Mouse (Mus musculus) kidney, adult 2 months (tissue): ENCODE measurements around the gene 1700020D05Rik. TPM values are rescaled to one million over a fixed set of nuclear protein-coding genes. Genes with fewer than 3 reads are reported as not detected.
A peak's percentile ranks its signal among the peaks of the same experiment; 100 is the strongest.

ENCODE experiments used
- DNase-seq: peaks from one replicate; pipeline ENCODE4 v3.0.0; 2021
- H3K27ac ChIP-seq: fragments of 200-500 bp; 2 replicates; pipeline ENCODE4 v1.5.1; 2012; ENCODE audit warnings: low read depth, low read length, control low read depth, inconsistent platforms; ENCODE audit not compliant: insufficient read depth
- H3K27me3 ChIP-seq: fragments of 200-500 bp; replicated peaks from 2 replicates; pipeline ENCODE4 v1.6.1; 2012; ENCODE audit warnings: mild to moderate bottlenecking, moderate library complexity, low read length, inconsistent platforms; ENCODE audit not compliant: control insufficient read depth, insufficient read depth
- H3K36me3 ChIP-seq: fragments of 200-500 bp; 2 replicates; pipeline ENCODE4 v1.6.1; 2012; ENCODE audit warnings: mild to moderate bottlenecking, moderate library complexity, low read length, inconsistent platforms; ENCODE audit not compliant: control insufficient read depth, insufficient read depth
- H3K4me1 ChIP-seq: fragments of 200-500 bp; 2 replicates; pipeline ENCODE4 v1.6.1; 2011; ENCODE audit warnings: low read length; ENCODE audit not compliant: control insufficient read depth, insufficient read depth
- H3K4me3 ChIP-seq: fragments of 200-500 bp; 2 replicates; pipeline ENCODE4 v1.5.1; 2011; ENCODE audit warnings: mild to moderate bottlenecking, low read depth, low read length, control low read depth; ENCODE audit not compliant: insufficient read depth
- CTCF ChIP-seq: fragments of 200-500 bp; conservative IDR thresholded peaks from 2 replicates; pipeline ENCODE4 v1.5.1; 2011; ENCODE audit warnings: low read depth, mild to moderate bottlenecking, control low read depth, low read length, moderate library complexity, mixed read lengths; ENCODE audit not compliant: insufficient read depth, insufficient read length
- POLR2A ChIP-seq: fragments of 200-500 bp; IDR thresholded peaks from one replicate; pipeline ENCODE4 v1.6.1; 2011; ENCODE audit warnings: low read depth, low read length, control low read depth
- WGBS: fragments of 180-500 bp; shearing (Covaris S2); methylation state at CpG from one replicate; pipeline ENCODE4 v1.1.7; 2018; 5-methylcytosine and 5-hydroxymethylcytosine counted together
- polyA plus RNA-seq: library from polyadenylated mRNA; depleted of rRNA; stranded (reverse); fragments of >200 nt; gene quantifications from 2 replicates; pipeline ENCODE4 v1.2.3, GENCODE M21; 2012; rRNA removed

Gene 1700020D05Rik
- 0.62 and 0.69 TPM in 2 replicates for polyA plus RNA-seq

GRCm38 (mm10) chr19:5503687-5504086 is at the start of gene 1700020D05Rik:
1700020D05Rik (minus strand) TSS chr19:5503787.
- Histone ChIP-seq H3K36me3 (no peaks in the 10 kb centered on the region), H3K4me1 (no peaks in the 10 kb centered on the region), H3K4me3 (no peak within 1 kb of the TSS), H3K27me3 (no peaks in the 10 kb centered on the region), H3K27ac (no peak within 1 kb of the TSS)
- 55% methylated on average over 17 of the region's 17 CpGs for WGBS
- TF ChIP-seq POLR2A (no peak), CTCF (no peak)
- no peak for DNase-seq

GRCm38 (mm10) chr19:5547471-5548056 is 44.0 kb upstream of the 1700020D05Rik start:
- Histone ChIP-seq H3K4me3 (no peak overlapping the region), H3K27me3 (no peaks in the 10 kb centered on the region), H3K4me1 (no peaks in the 10 kb centered on the region), H3K36me3 (no peaks in the 10 kb centered on the region; the same call in 1 of the 2 replicates), H3K27ac (no peak overlapping the region)
- TF ChIP-seq CTCF (no peak), POLR2A (no peak)
- no peak for DNase-seq
- 71% methylated on average over 4 of the region's 4 CpGs for WGBS

- WGBS, result 78% methylated on average over 11 of the region's 11 CpGs
- TF ChIP-seq CTCF (no peak), POLR2A (no peak)
Observed at GRCm38 (mm10) chr19:5544031-5544430, 40.4 kb upstream of the 1700020D05Rik start.

GRCm38 (mm10) chr19:5543362-5543761 is 39.8 kb upstream of the 1700020D05Rik start:
- H3K27me3 ChIP-seq, result no peaks in the 10 kb centered on the region

More at GRCm38 (mm10) chr19:5544031-5544430, 40.4 kb upstream of the 1700020D05Rik start:
- H3K27ac ChIP-seq, result no peak overlapping the region
- H3K27me3 ChIP-seq, result no peaks in the 10 kb centered on the region
- no peaks in the 10 kb centered on the region for H3K4me1 ChIP-seq
- no peak for DNase-seq
- H3K4me3 ChIP-seq, result no peak overlapping the region
- H3K36me3 ChIP-seq, result no peaks in the 10 kb centered on the region

GRCm38 (mm10) chr19:5538786-5539185 is 35.2 kb upstream of the 1700020D05Rik start:
- H3K27me3 ChIP-seq, result no peaks in the 10 kb centered on the region
- H3K4me1 ChIP-seq, result no peaks in the 10 kb centered on the region
- WGBS, result 81% methylated on average over 8 of the region's 8 CpGs
- no peaks in the 10 kb centered on the region for H3K36me3 ChIP-seq
- no peak for DNase-seq
- H3K4me3 ChIP-seq, result no peak overlapping the region
- TF ChIP-seq CTCF (no peak), POLR2A (no peak)
- H3K27ac ChIP-seq, result no peak overlapping the region

More at GRCm38 (mm10) chr19:5543362-5543761, 39.8 kb upstream of the 1700020D05Rik start:
- no peak for TF ChIP-seq POLR2A
- TF ChIP-seq CTCF, result no peak
- no peak overlapping the region for H3K4me3 ChIP-seq
- 91% methylated on average over 9 of the region's 9 CpGs for WGBS
- no peaks in the 10 kb centered on the region for H3K4me1 ChIP-seq
- no peak overlapping the region for H3K27ac ChIP-seq
- H3K36me3 ChIP-seq, result no peaks in the 10 kb centered on the region
- no peak for DNase-seq

GRCm38 (mm10) chr19:5532520-5532919 is 28.9 kb upstream of the 1700020D05Rik start:
- TF ChIP-seq CTCF (no peak), POLR2A (no peak)
- Histone ChIP-seq H3K27me3 (no peaks in the 10 kb centered on the region), H3K4me1 (peaks cover 11% of the 10 kb centered on the region), H3K27ac (no peak overlapping the region), H3K4me3 (no peak overlapping the region), H3K36me3 (no peaks in the 10 kb centered on the region)
- 69% methylated on average over 8 of the region's 8 CpGs for WGBS
- no peak for DNase-seq

- Histone ChIP-seq H3K27me3 (no peaks in the 10 kb centered on the region), H3K36me3 (no peaks in the 10 kb centered on the region), H3K27ac (peak overlapping the region; percentile 58), H3K4me1 (peaks cover 11% of the 10 kb centered on the region), H3K4me3 (no peak overlapping the region)
- WGBS, result 32% methylated on average over 7 of the region's 7 CpGs
- no peak for TF ChIP-seq CTCF
- TF ChIP-seq POLR2A, result no peak
- DNase-seq, result no peak
Observed at GRCm38 (mm10) chr19:5530138-5530524, 26.5 kb upstream of the 1700020D05Rik start.
